In the genomic region with DNA sequence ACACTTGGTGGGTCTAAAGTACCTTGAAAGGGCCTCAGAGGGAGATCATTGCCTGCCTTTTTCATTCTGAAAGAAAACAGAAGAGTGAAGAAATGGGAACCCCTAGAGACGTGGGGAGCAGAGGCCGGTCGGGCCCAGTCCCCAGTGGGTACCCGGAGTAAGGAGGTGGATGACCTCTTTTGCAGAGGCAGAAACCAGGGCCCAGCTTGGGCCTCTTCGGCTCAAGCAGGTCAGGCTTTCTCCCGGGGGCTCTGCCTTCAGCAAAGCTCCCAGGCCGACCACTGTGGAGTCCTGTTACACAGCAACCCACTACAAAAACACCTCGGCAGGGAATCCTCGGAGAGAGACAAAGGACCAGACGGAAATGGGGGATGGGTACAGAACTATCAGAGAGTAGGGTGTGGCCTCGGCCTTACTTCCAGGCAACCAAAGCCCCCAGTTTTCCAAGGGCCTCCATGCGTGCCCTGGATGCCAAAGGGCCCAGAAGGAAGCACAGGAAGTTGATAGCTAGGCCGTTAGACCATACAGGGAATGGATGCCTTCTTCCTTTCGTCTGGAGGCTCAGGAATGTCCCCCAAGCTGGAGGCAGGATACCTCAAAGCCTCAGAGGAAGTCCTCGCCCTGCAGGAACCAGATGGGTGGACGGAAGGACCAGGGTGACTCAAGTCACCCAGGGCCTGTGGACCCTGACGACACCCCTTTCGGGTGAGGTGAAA, we compare ENCODE assay signal across 7 mouse cellular contexts. TPM values are rescaled to one million over a fixed set of nuclear protein-coding genes. Genes with fewer than 3 reads are reported as not detected.
DNase-seq lines count a peak whose midpoint lies in the region; ATAC-seq lines count a peak whose summit lies in the region.

No protein-coding gene starts in this region.

- peak overlapping the region; percentile 75 for H3K4me2 ChIP-seq in heart, embryonic 16.5 days (ENCODE audit: low read depth, low read length)

- H3K36me3 ChIP-seq in heart, embryonic 16.5 days (ENCODE audit: control insufficient read depth, insufficient read depth), result peaks cover 27% of the 10 kb centered on the region
- peaks cover 36% of the 10 kb centered on the region for H3K36me3 ChIP-seq in midbrain, embryonic 10.5 days

- H3K4me1 ChIP-seq in heart, embryonic 16.5 days (ENCODE audit: control insufficient read depth, insufficient read depth, low read length), result peaks cover 59% of the 10 kb centered on the region
- peaks cover 83% of the 10 kb centered on the region for H3K4me1 ChIP-seq in midbrain, embryonic 10.5 days

- H3K9ac ChIP-seq in heart, embryonic 16.5 days (ENCODE audit: low read length), result peak overlapping the region; percentile 97

- peak overlapping the region; percentile 93 for H3K27ac ChIP-seq in heart, embryonic 16.5 days (ENCODE audit: low read length)
- H3K27ac ChIP-seq in midbrain, embryonic 10.5 days (replicated peaks), result peak overlapping the region; percentile 97

- H3K27me3 ChIP-seq in heart, embryonic 16.5 days (ENCODE audit: control insufficient read depth, insufficient read depth, low read length), result no peaks in the 10 kb centered on the region
- H3K27me3 ChIP-seq in midbrain, embryonic 10.5 days (ENCODE audit: low read depth, poor library complexity, severe bottlenecking), result no peaks in the 10 kb centered on the region; the same call in 1 of the 2 replicates

- peak overlapping the region; percentile 79 for H3K4me3 ChIP-seq in heart, embryonic 16.5 days (ENCODE audit: low read length)
- H3K4me3 ChIP-seq in midbrain, embryonic 10.5 days, result peak overlapping the region; percentile 59

- no peaks in the 10 kb centered on the region for H3K9me3 ChIP-seq in heart, embryonic 16.5 days (replicated peaks; ENCODE audit: control insufficient read depth, low read length)
- H3K9me3 ChIP-seq in midbrain, embryonic 10.5 days (replicated peaks), result no peaks in the 10 kb centered on the region

- peak; percentile 81 for DNase-seq in R1 (ENCODE audit: low read depth, low spot score)
- DNase-seq in embryo, embryonic 11 days, result peak; percentile 89
- DNase-seq in kidney, postnatal 36 days, result peak; percentile 37 to 50
- peak; percentile 84 for DNase-seq in midbrain, embryonic 10.5 days (ENCODE audit: low spot score)
- DNase-seq in spleen, postnatal 4 days (ENCODE audit: low spot score in 2 of 2), result no peak
- DNase-seq in layer of hippocampus, postnatal 14 days (ENCODE audit: low spot score in 2 of 2), result no peak

- ATAC-seq in heart, embryonic 16.5 days (replicated peaks; ENCODE audit: extremely low read depth, insufficient read depth, low FRiP score), result no peak

- 3% methylated on average over 18 of the region's 18 CpGs for WGBS in heart, embryonic 16.5 days
- under 1% methylated on average over 18 of the region's 18 CpGs for WGBS in midbrain, embryonic 10.5 days

RNA-seq across cellular contexts. Expression of a gene that starts 1.1 kb away (rescaled TPM):
- 1,129 and 1,149 TPM in 2 replicates for polyA plus RNA-seq in heart, embryonic 16.5 days (2015; fragmentation: Nextera tagmentation; extraction: Ambion mirVana)
- polyA plus RNA-seq in midbrain, embryonic 10.5 days (2016; fragmentation: Nextera tagmentation; extraction: Ambion mirVana), result 789 and 882 TPM in 2 replicates
- 10 to 100 TPM; 41.9 to 58.7 TPM for total RNA-seq in layer of hippocampus, postnatal 14 days (2021)

RNA-seq across cellular contexts. Expression of a gene that starts 29.3 kb away (rescaled TPM):
- polyA plus RNA-seq in heart, embryonic 16.5 days (2015; fragmentation: Nextera tagmentation; extraction: Ambion mirVana), result 26.9 and 28.4 TPM in 2 replicates
- polyA plus RNA-seq in midbrain, embryonic 10.5 days (2016; fragmentation: Nextera tagmentation; extraction: Ambion mirVana), result 23.5 and 28.2 TPM in 2 replicates
- total RNA-seq in layer of hippocampus, postnatal 14 days (2021), result 10 to 100 TPM; 30.0 to 31.6 TPM

Comparison
In these comparisons a context has a peak if more than half of its experiments do, and no peak if none do; other contexts are left out.
1. DNase-seq: peak in R1 (single experiment), embryo, embryonic 11 days (single experiment), kidney, postnatal 36 days (2 of 2) and midbrain, embryonic 10.5 days (single experiment); none in spleen, postnatal 4 days (0 of 2) and layer of hippocampus, postnatal 14 days (0 of 2).